ENCODE assay signal across 13 mouse cellular contexts in genomic region chr1:137374641-137375040, GRCm38 (mm10).
DNase-seq lines count a peak whose midpoint lies in the region; ATAC-seq and TF ChIP-seq lines count a peak whose summit lies in the region.
"Had no signal": no experiment of that assay in that cellular context is flagged by ENCODE, and none has a peak within 500 bp of the region (broad histone marks: within the 10 kb centered on the region; RNA-seq: fewer than 3 reads in every experiment).

No protein-coding gene starts in this region.

- H3K9ac ChIP-seq in kidney, embryonic 15.5 days, result no peak overlapping the region
- H3K9ac ChIP-seq: liver, embryonic 13.5 days had no signal

- 56% methylated on average over 4 of the region's 4 CpGs for WGBS in kidney, embryonic 15.5 days
- WGBS in limb, embryonic 10.5 days, result 77% methylated on average over 4 of the region's 4 CpGs

- H3K4me1 ChIP-seq in kidney, embryonic 15.5 days, result peaks cover 26% of the 10 kb centered on the region
- H3K4me1 ChIP-seq in limb, embryonic 10.5 days, result peaks cover 48% of the 10 kb centered on the region
- H3K4me1 ChIP-seq: liver, embryonic 13.5 days had no signal

- TF ChIP-seq CTCF in left cerebral cortex, adult 2 months (IDR thresholded peaks at IDR 0.05), result no peak

- no peak overlapping the region for H3K4me2 ChIP-seq in kidney, embryonic 15.5 days
- H3K4me2 ChIP-seq: liver, embryonic 13.5 days had no signal

- H3K36me3 ChIP-seq in kidney, embryonic 15.5 days, result no peaks in the 10 kb centered on the region
- no peaks in the 10 kb centered on the region for H3K36me3 ChIP-seq in limb, embryonic 10.5 days
- H3K36me3 ChIP-seq: liver, embryonic 13.5 days had no signal

- H3K9me3 ChIP-seq in kidney, embryonic 15.5 days (replicated peaks), result no peaks in the 10 kb centered on the region
- H3K9me3 ChIP-seq in limb, embryonic 10.5 days (replicated peaks), result no peaks in the 10 kb centered on the region
- H3K9me3 ChIP-seq: liver, embryonic 13.5 days had no signal

- no peak for ATAC-seq in cerebellum, adult (ENCODE audit: insufficient number of reproducible peaks, low FRiP score, low TSS enrichment)
- no peak for ATAC-seq in kidney, embryonic 15.5 days (replicated peaks; ENCODE audit: low FRiP score)
- ATAC-seq: inflammation-experienced regulatory T-cells, adult 6 months; Patski had no signal

- 0 out of 2 replicates have a peak overlapping the region, but pooled peaks have one; percentile 27 for H3K27ac ChIP-seq in kidney, embryonic 15.5 days
- H3K27ac ChIP-seq in limb, embryonic 10.5 days, result peak overlapping the region; percentile 77
- no peak overlapping the region for H3K27ac ChIP-seq in left cerebral cortex, adult 2 months
- H3K27ac ChIP-seq: liver, embryonic 13.5 days had no signal

- DNase-seq in cerebellum, postnatal 10 days, result peak; percentile 46 to 51
- DNase-seq in kidney, postnatal 4 days, result no peak
- peak; percentile 41 for DNase-seq in embryo, embryonic 10.5 days (ENCODE audit: low spot score)
- DNase-seq in limb, embryonic 10.5 days (ENCODE audit: low spot score), result no peak
- no peak for DNase-seq in left cerebral cortex, adult 2 months (ENCODE audit: extremely low spot score in 1 of 2, low spot score in 2 of 2)
- DNase-seq in frontal cortex, adult 2 months (ENCODE audit: extremely low spot score in 1 of 2, low spot score in 1 of 2), result no peak
- DNase-seq: heart, postnatal 14 days; liver, embryonic 13.5 days; thymus, adult 2 months had no signal

- H3K4me3 ChIP-seq in kidney, embryonic 15.5 days (replicated peaks), result no peak overlapping the region
- H3K4me3 ChIP-seq in limb, embryonic 10.5 days, result no peak overlapping the region
- H3K4me3 ChIP-seq in left cerebral cortex, adult 2 months, result no peak overlapping the region
- H3K4me3 ChIP-seq: liver, embryonic 13.5 days had no signal

- no peaks in the 10 kb centered on the region for H3K27me3 ChIP-seq in kidney, embryonic 15.5 days
- H3K27me3 ChIP-seq in limb, embryonic 10.5 days (ENCODE audit: low read depth, poor library complexity, severe bottlenecking), result no peaks in the 10 kb centered on the region
- H3K27me3 ChIP-seq: liver, embryonic 13.5 days; Patski had no signal

- intact Hi-C loops in left cerebral cortex, adult 2 months (cut with DNase I), result no loop called here

Comparison
In these comparisons a context has a peak if more than half of its experiments do, and no peak if none do; other contexts are left out.
1. DNase-seq: peak in cerebellum, postnatal 10 days (2 of 2) and embryo, embryonic 10.5 days (single experiment); none in kidney, postnatal 4 days (0 of 2), limb, embryonic 10.5 days (single experiment), left cerebral cortex, adult 2 months (0 of 2) and frontal cortex, adult 2 months (0 of 2).